Comparison of ENCODE assay signal across 20 mouse cellular contexts in the genomic region with DNA sequence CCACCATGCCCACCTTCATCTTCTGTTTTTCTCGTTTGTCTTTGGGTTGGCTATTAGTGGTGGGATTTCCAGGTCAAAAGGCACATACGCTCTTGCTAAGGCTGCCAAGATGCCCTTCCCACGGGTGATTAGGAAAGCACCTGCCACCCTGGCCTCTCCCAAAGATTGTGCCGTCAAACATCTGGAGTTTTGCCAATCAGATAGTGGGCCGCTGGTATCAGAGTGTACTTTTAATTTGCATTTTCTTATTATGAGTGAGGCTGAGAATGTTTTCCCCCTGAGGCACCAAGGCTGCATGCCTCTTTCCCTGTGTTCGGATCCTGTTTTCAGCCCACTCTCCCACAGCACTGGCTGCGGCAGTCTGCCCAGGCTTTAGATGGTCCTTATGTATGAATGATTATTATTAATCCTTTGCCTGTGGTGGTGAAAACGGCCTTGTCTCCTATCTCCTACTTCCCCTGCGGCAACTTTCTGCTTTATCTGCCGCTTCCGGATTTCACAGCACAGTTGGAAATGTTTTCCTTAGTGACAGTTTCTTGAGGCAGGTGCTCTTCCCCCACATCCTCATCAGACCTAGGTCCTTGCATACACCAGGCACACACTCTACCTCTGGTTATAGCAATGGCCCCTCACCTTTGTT. TPM values are rescaled to one million over a fixed set of nuclear protein-coding genes. Genes with fewer than 3 reads are reported as not detected.
DNase-seq lines count a peak whose midpoint lies in the region; ATAC-seq and TF ChIP-seq lines count a peak whose summit lies in the region.
"Had no signal": no experiment of that assay in that cellular context is flagged by ENCODE, and none has a peak within 500 bp of the region (broad histone marks: within the 10 kb centered on the region; RNA-seq: fewer than 3 reads in every experiment).

No protein-coding gene starts in this region.

- no peaks in the 10 kb centered on the region for H3K4me1 ChIP-seq in midbrain, embryonic 14.5 days (ENCODE audit: control insufficient read depth, insufficient read depth, low read length)
- H3K4me1 ChIP-seq in midbrain, embryonic 11.5 days (ENCODE audit: control insufficient read depth, insufficient read depth, low read length): peaks cover 3% of the 10 kb centered on the region
- peaks cover 17% of the 10 kb centered on the region for H3K4me1 ChIP-seq in lung, adult 2 months (ENCODE audit: control insufficient read depth, insufficient read depth, low read length)
- H3K4me1 ChIP-seq in forebrain, embryonic 13.5 days: peaks cover 8% of the 10 kb centered on the region; the same call in 1 of the 2 replicates

- H3K4me2 ChIP-seq in midbrain, embryonic 14.5 days (ENCODE audit: low read length): no peak overlapping the region
- no peak overlapping the region for H3K4me2 ChIP-seq in midbrain, embryonic 11.5 days
- no peak overlapping the region for H3K4me2 ChIP-seq in forebrain, embryonic 13.5 days
- H3K4me2 ChIP-seq: liver, embryonic 11.5 days; lung, embryonic 15.5 days; neural tube, embryonic 13.5 days had no signal

- H3K4me3 ChIP-seq in midbrain, embryonic 14.5 days (replicated peaks; ENCODE audit: low read depth, low read length): no peak overlapping the region
- H3K4me3 ChIP-seq in midbrain, embryonic 11.5 days (ENCODE audit: low read depth, low read length): no peak overlapping the region
- H3K4me3 ChIP-seq in lung, adult 2 months (replicated peaks; ENCODE audit: extremely low read depth, low read depth, low read length): no peak overlapping the region
- H3K4me3 ChIP-seq in forebrain, embryonic 13.5 days: no peak overlapping the region
- H3K4me3 ChIP-seq: erythroblast, embryonic 14.5 days; limb, embryonic 10.5 days; lung, embryonic 15.5 days; neural tube, embryonic 13.5 days had no signal

- TF ChIP-seq CTCF in lung, adult 2 months (IDR thresholded peaks at IDR 0.05; ENCODE audit: insufficient read depth, low read length): no peak

- H3K27me3 ChIP-seq in midbrain, embryonic 14.5 days (ENCODE audit: control insufficient read depth, insufficient read depth, low read length): peaks cover 27% of the 10 kb centered on the region
- H3K27me3 ChIP-seq in midbrain, embryonic 11.5 days (ENCODE audit: control insufficient read depth, insufficient read depth, low read length): peaks cover 36% of the 10 kb centered on the region
- H3K27me3 ChIP-seq in forebrain, embryonic 13.5 days: peaks cover 69% of the 10 kb centered on the region

- H3K36me3 ChIP-seq in midbrain, embryonic 14.5 days (ENCODE audit: control insufficient read depth, insufficient read depth, low read length): no peaks in the 10 kb centered on the region
- H3K36me3 ChIP-seq in midbrain, embryonic 11.5 days (ENCODE audit: control insufficient read depth, insufficient read depth, low read length): no peaks in the 10 kb centered on the region
- no peaks in the 10 kb centered on the region for H3K36me3 ChIP-seq in forebrain, embryonic 13.5 days (ENCODE audit: poor library complexity, severe bottlenecking)
- H3K36me3 ChIP-seq: G1E; limb, embryonic 10.5 days; lung, embryonic 15.5 days; neural tube, embryonic 13.5 days had no signal

- H3K9me3 ChIP-seq in midbrain, embryonic 14.5 days (ENCODE audit: control insufficient read depth, low read length): no peaks in the 10 kb centered on the region
- H3K9me3 ChIP-seq in midbrain, embryonic 11.5 days (ENCODE audit: control insufficient read depth, low read length): no peaks in the 10 kb centered on the region; the same call in 1 of the 2 replicates
- H3K9me3 ChIP-seq in forebrain, embryonic 13.5 days (replicated peaks): no peaks in the 10 kb centered on the region
- H3K9me3 ChIP-seq: G1E; limb, embryonic 10.5 days; lung, embryonic 15.5 days; neural tube, embryonic 13.5 days had no signal

- ATAC-seq in midbrain, embryonic 14.5 days (ENCODE audit: low FRiP score, low TSS enrichment): no peak
- no peak for ATAC-seq in midbrain, embryonic 11.5 days (ENCODE audit: low FRiP score)
- no peak for ATAC-seq in forebrain, embryonic 13.5 days
- ATAC-seq: CD4-positive, CD25-positive, alpha-beta regulatory T cell, adult 4 months; hindbrain, postnatal 0 days had no signal

- no peak overlapping the region for H3K9ac ChIP-seq in midbrain, embryonic 14.5 days (replicated peaks; ENCODE audit: low read length)
- no peak overlapping the region for H3K9ac ChIP-seq in midbrain, embryonic 11.5 days (ENCODE audit: low read length)
- H3K9ac ChIP-seq in forebrain, embryonic 13.5 days: no peak overlapping the region
- H3K9ac ChIP-seq: lung, embryonic 15.5 days; neural tube, embryonic 13.5 days had no signal

- no peak for TF ChIP-seq POLR2A in lung, adult 2 months (IDR thresholded peaks at IDR 0.05; ENCODE audit: borderline replicate concordance, extremely low read depth, low read depth, low read length)

- H3K27ac ChIP-seq in midbrain, embryonic 14.5 days (replicated peaks; ENCODE audit: low read depth, low read length): no peak overlapping the region
- H3K27ac ChIP-seq in midbrain, embryonic 11.5 days (ENCODE audit: low read depth, low read length): no peak overlapping the region
- H3K27ac ChIP-seq in forebrain, embryonic 13.5 days: no peak overlapping the region
- H3K27ac ChIP-seq: hindbrain, postnatal 0 days; limb, embryonic 10.5 days; lung, embryonic 15.5 days; neural tube, embryonic 13.5 days had no signal

- WGBS in midbrain, embryonic 14.5 days: 65% methylated on average over 11 of the region's 11 CpGs
- WGBS in midbrain, embryonic 11.5 days: 76% methylated on average over 11 of the region's 11 CpGs
- WGBS in lung, adult 2 months: 46% methylated on average over 11 of the region's 11 CpGs
- 75% methylated on average over 11 of the region's 11 CpGs for WGBS in forebrain, embryonic 13.5 days

- peak; percentile 13 for DNase-seq in midbrain, embryonic 14.5 days
- no peak for DNase-seq in midbrain, embryonic 11.5 days (ENCODE audit: low spot score, missing footprints)
- peak; percentile 63 for DNase-seq in kidney, adult 9 months
- DNase-seq in lung, adult 2 months: peak; percentile 17
- no peak for DNase-seq in ovary, postnatal 36 days (ENCODE audit: low spot score)
- no peak for DNase-seq in cerebellum, adult 8-10 months
- DNase-seq: adrenal gland, adult 8-10 months; cerebellum, adult 11 months; heart, adult 18-20 months; right cerebral cortex, postnatal 14 days; thymus, adult 18-20 months had no signal

RNA-seq across cellular contexts. Expression of gene Kcnq1, which starts 0.8 kb away (rescaled TPM):
- 1.2 and 2.0 TPM in 2 replicates for polyA plus RNA-seq in midbrain, embryonic 14.5 days (2014; fragmentation: Nextera tagmentation; extraction: Ambion mirVana)
- 1.1 and 1.6 TPM in 2 replicates for polyA plus RNA-seq in midbrain, embryonic 11.5 days (2014; fragmentation: Nextera tagmentation; extraction: Ambion mirVana)
- 26.7 and 28.2 TPM in 2 replicates for polyA plus RNA-seq in lung, adult 2 months (2012; rRNA removed)
- 0.48 and 1.2 TPM in 2 replicates for polyA plus RNA-seq in forebrain, embryonic 13.5 days (2015; fragmentation: Nextera tagmentation; extraction: Ambion mirVana)
- polyA plus RNA-seq: CD4-positive, CD25-positive, alpha-beta regulatory T cell, adult 4 months; G1E had no signal

RNA-seq across cellular contexts. Expression of gene Trpm5, which starts 10.9 kb away (rescaled TPM):
- 0.40 and 1.3 TPM in 2 replicates for polyA plus RNA-seq in midbrain, embryonic 14.5 days (2014; fragmentation: Nextera tagmentation; extraction: Ambion mirVana)
- polyA plus RNA-seq in midbrain, embryonic 11.5 days (2014; fragmentation: Nextera tagmentation; extraction: Ambion mirVana): 0.57 and 0.70 TPM in 2 replicates
- 0.42 and 0.62 TPM in 2 replicates for polyA plus RNA-seq in lung, adult 2 months (2012; rRNA removed)
- 1.3 and 1.7 TPM in 2 replicates for polyA plus RNA-seq in forebrain, embryonic 13.5 days (2015; fragmentation: Nextera tagmentation; extraction: Ambion mirVana)
- polyA plus RNA-seq: CD4-positive, CD25-positive, alpha-beta regulatory T cell, adult 4 months; erythroblast, embryonic 14.5 days; G1E had no signal

RNA-seq across cellular contexts. Expression of gene Tssc4, which starts 36.3 kb away (rescaled TPM):
- polyA plus RNA-seq in midbrain, embryonic 14.5 days (2014; fragmentation: Nextera tagmentation; extraction: Ambion mirVana): 70.4 and 102 TPM in 2 replicates
- 61.1 and 63.8 TPM in 2 replicates for polyA plus RNA-seq in midbrain, embryonic 11.5 days (2014; fragmentation: Nextera tagmentation; extraction: Ambion mirVana)
- polyA plus RNA-seq in lung, adult 2 months (2012; rRNA removed): 83.1 and 85.1 TPM in 2 replicates
- 108 and 122 TPM in 2 replicates for polyA plus RNA-seq in forebrain, embryonic 13.5 days (2015; fragmentation: Nextera tagmentation; extraction: Ambion mirVana)

RNA-seq across cellular contexts. Expression of gene Cd81, which starts 52.8 kb away (rescaled TPM):
- 316 and 322 TPM in 2 replicates for polyA plus RNA-seq in midbrain, embryonic 14.5 days (2014; fragmentation: Nextera tagmentation; extraction: Ambion mirVana)
- polyA plus RNA-seq in midbrain, embryonic 11.5 days (2014; fragmentation: Nextera tagmentation; extraction: Ambion mirVana): 256 and 276 TPM in 2 replicates
- polyA plus RNA-seq in lung, adult 2 months (2012; rRNA removed): 575 and 614 TPM in 2 replicates
- 217 and 236 TPM in 2 replicates for polyA plus RNA-seq in forebrain, embryonic 13.5 days (2015; fragmentation: Nextera tagmentation; extraction: Ambion mirVana)

Comparison
In these comparisons a context has a peak if more than half of its experiments do, and no peak if none do; other contexts are left out.
1. DNase-seq: peak in midbrain, embryonic 14.5 days (single experiment), kidney, adult 9 months (single experiment) and lung, adult 2 months (single experiment); none in midbrain, embryonic 11.5 days (single experiment), ovary, postnatal 36 days (single experiment) and cerebellum, adult 8-10 months (single experiment).